Mouse (Mus musculus): ENCODE data around the gene Gtf2i. TPM values are rescaled to one million over a fixed set of nuclear protein-coding genes. Genes with fewer than 3 reads are reported as not detected.

Gtf2i gene
- total RNA-seq, 2 experiments from 2014 or later: 131 to 156 TPM

GRCm38 (mm10) chr5:134243661-134244436, 70.7 kb downstream of the Gtf2i start:
- no peak for DNase-seq

DNA sequence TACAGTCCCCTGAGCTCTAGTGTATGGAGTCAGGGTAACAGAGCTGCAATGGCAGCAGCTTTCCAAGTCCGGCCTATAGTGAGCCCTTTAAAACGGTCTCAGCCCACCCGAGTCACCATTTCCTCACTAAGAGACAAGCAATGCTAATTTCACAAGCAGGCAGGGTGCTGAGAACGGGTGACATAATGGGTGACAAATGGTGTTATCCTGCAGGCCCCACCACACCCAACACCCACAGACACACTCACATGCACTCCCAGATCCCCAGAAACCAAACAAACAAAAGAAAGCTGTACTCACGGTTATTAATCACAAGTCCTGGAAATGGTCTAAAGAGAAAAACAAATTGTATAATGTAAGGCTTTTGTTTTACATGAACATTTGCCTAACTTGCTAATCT, 72.7 kb downstream of the Gtf2i start:
- no peak for DNase-seq

GRCm38 (mm10) chr5:134237936-134238760, 76.4 kb downstream of the Gtf2i start:
- no peak for DNase-seq

DNA sequence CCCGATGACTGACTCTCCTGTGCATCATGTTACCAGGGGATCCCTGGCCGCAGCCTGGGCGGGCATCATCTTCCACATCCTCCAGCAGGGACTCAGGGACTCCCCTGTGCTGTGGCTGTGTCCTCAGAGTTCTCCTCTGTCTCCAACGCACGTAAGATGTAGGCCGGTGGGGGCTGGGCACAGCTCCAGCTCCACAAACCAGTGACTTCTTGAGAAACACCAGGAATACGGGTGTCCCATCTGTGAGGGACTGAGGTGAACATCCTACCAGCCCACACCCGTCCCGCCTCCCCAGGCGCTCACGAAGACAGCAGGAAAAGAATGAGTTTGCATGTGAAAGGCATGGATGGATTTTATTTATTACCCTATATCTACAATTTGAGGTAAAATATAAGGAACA, 77.1 kb downstream of the Gtf2i start:
- no peak for DNase-seq

DNA sequence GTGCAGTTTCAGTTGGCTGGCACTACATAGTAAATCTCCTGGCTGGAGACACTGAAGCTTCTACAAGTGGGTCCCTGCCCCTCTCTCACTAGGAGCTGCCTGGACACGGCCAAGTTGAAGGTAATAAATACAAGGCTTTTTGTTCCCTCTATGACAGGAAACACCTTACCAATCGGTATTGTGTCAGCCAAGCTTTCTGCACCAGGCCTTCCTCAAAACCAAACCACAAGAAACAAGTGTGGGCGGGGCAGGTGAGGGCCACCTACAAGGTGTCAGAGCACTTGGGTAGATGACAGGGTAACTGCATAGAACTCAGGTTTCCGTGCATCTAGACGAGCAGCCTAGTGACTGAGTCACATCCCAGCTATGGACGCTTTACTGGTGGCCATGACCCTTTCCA, 77.8 kb downstream of the Gtf2i start:
- no peak for DNase-seq

- DNase-seq: no peak
Observed at GRCm38 (mm10) chr5:134236241-134236640, 78.3 kb downstream of the Gtf2i start.

DNA sequence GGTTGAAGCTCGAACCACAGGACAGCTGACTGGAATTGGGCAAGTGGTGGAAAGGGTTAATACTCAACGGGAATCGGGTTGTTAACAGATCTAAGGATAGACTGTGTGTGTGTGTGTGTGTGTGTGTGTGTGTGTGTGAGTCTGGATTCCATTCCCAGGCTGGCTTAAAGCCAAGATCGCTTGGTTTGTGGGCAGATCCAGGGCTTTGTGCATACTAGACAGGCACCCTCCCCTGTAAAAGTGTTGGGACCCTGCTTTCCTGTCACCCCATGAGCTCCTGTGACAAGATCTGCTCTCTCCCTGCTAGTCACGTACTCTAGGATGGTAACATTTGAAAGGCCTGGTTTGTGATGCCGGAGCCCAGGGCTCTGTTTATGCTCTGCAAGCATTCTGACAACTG, 79.4 kb downstream of the Gtf2i start:
- peak; percentile 57 for DNase-seq

DNA sequence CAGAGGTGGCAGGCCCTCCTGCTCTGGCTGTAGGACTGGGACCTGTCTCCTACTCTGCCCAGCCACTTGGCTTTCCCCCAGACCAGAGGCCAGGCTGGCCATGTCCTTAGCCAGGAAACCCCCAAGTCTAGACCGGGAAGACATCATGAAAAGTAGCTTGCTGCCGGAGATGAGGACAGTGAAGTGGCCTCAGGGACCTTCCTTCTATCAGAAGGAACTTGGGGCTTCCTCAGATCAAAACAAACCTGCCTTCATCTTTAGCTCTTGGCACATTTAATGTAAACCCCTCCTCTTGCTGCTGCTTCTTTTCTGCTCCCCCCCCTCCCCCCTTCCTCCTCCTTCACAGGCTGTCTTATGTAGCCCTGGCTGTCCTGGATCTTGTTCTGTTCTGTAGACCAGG, 80.4 kb downstream of the Gtf2i start:
- no peak for DNase-seq

- no peak for DNase-seq
Observed at GRCm38 (mm10) chr5:134233244-134233651, 81.3 kb downstream of the Gtf2i start.

- no peak for DNase-seq
Observed at GRCm38 (mm10) chr5:134232568-134232967, 82.0 kb downstream of the Gtf2i start.

DNA sequence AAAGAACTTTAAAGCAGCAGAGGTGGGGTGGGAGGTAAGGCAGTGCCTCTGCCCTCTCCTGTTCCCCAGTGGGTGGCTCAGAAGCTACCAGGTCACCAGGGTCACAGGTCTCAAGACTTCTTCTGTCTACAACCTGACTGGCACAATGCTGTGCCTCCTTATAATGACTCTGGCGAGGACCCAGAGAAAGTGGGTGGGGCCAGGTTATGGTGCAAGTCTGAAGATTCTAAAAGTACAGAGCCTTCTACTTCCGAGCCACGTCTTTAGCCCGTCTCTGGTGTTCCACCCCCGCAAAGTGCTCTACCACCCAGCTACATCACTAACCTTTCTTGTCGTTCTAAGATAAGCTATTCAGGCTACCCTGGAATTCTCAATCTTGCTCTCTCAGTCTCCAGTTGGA, 82.4 kb downstream of the Gtf2i start:
- no peak for DNase-seq

- no peak for DNase-seq
Observed at GRCm38 (mm10) chr5:134231376-134231775, 83.2 kb downstream of the Gtf2i start.

DNA sequence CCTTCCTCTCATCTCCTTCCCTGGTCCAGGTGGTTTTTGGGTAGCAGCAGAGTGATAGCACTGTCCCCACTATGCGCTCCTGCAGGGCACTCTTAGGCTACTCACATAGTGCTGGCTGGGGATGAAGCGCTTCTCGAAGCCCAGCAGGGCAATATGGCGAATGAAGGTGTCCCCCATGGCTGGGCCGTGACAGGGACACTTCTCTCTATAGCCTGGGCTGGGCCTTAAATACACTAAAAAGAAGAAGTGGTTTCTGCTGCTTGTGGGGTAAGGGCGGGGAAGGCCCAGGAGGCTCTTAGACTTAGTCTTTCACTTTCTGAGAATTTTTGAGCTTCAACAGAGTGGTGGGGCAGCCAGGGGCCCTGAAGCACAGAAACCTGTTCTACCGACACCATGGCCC, 85.2 kb downstream of the Gtf2i start, which contains the start of gene Ncf1:
TSS of gene Ncf1 (minus strand) at position 235 of the 400 bp plus-strand sequence.
- no peak for DNase-seq

GRCm38 (mm10) chr5:134228249-134228638, 86.3 kb downstream of the Gtf2i start:
- DNase-seq: no peak

DNA sequence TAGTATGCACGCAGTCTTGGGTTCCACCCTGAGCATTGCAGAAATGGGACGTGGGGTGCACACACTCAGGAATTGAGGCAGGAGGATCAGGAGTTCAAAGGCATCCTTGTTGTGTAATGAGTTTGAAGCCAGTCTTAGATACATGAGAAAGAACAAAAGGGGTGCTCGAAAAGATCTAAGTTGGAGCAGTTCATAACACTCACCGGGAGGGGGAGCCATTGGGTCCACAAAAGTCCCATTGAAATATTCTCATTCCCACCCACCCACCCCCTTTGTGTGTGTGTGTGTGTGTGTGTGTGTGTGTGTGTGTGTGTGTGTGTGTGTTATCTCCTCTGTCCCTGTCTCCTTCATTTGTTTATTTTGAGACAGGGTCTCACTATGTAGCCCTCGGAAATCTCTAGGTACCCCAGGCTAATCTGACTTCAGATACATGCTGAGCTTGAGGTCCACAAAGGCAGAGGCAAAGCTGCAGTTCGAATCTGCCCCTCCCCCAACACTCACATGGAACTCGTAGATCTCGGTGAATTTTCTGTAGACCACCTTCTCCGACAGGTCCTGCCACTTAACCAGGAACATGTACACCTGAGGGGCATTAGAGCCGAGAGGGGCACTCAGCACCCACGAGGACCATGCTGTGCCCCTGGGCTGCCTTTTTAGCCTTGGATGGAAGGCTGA, 86.8 kb downstream of the Gtf2i start:
- no peak for DNase-seq

- no peak for DNase-seq
Observed at GRCm38 (mm10) chr5:134226946-134227345, 87.6 kb downstream of the Gtf2i start.

DNA sequence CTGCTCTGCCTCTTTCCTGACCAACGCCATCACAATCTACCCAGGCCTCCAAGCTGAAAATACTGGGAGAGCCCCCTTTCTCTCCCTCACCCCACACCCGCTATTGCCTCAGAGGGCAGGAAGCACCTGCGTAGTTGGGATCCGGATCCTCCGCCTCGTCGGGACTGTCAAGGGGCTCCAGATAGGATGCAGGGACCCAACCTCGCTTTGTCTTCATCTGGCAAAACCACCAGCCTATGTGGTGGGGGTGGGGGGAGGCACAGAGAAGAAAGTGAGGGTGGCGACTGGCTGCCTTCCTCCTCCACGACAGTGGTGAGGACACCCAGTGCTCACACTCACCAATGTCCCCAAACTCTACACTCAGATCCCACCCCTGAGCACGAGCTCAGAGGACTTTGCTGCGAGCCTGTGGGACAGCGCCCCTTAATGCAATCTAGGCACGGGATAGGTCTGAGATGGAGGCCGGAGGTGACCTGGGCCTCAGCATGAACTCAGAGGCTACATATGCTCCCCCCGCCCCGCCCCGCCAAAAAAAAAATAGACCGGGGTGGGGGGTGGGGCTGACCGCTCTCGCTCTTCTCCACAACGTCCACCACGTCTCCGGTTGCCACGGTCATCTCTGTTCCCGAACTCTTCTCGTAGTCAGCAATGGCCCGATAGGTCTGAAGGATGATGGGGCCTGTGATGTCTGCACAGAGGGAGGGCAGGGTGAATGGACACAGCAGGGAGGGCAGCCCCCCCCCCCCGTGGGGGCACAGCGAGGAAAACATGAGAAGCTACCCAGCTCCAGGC, 89.3 kb downstream of the Gtf2i start:
- DNase-seq: no peak

DNA sequence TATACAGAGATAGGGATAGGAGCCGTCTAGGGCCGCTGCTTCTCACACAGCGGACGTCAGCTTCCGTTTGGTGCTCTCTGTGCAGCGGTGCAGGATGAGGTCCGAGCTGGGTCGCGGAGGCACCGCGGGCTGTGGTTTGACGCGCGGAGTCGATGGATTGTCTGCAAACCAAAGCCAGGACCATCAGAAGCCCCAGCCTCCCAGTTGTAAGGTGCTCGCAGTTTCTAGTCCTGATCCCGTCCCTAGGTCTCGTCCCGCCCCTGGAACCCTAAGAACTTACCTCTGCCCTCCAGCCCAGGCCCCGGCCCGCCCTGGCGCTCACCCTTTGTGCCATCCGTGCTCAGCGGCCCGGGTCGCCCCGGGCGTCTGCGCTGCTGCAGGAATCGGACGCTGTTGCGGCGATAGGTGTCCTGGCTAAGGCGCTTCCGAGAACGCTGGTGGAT, 92.8 kb downstream of the Gtf2i start:
- DNase-seq: no peak

DNA sequence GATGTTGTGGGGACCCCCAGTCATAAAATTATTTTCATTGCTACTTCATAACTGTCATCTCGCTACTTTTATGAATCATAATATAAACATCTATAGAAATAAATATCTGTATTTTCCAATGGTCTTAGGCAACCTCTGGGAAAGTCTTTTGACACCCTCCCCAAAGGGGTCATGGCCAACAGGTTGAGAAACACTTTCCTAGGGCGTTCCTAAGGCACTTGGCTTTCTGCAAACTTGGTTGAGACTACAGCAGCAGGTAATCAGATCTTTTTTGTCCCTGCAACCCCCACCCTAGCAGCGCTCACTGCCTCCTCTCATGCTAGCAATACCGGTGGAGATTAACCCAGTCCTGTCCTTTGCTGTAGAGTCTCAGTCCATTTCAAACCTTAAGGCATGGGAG, 93.3 kb downstream of the Gtf2i start:
- DNase-seq: no peak

GRCm38 (mm10) chr5:134217900-134218299, 96.7 kb downstream of the Gtf2i start:
- DNase-seq: no peak

- DNase-seq: no peak
Observed at GRCm38 (mm10) chr5:134214021-134214806, 100.3 kb downstream of the Gtf2i start.
